Mouse (Mus musculus): Measurements from ENCODE around the gene Psg28. TPM values are rescaled to one million over a fixed set of nuclear protein-coding genes. Genes with fewer than 3 reads are reported as not detected.
"Not testable (repeated sequence)": the region's sequence is repeated elsewhere in the genome, so short reads cannot be mapped to it uniquely, and the experiment has no call there.

Psg28 gene
- not detected in 2 replicates for polyA plus RNA-seq (2014; fragmentation: Nextera tagmentation; extraction: Ambion mirVana)

GRCm38 (mm10) chr7:18431941-18432340 is at the start of gene Psg28:
TSS of gene Psg28 (minus strand) at chr7:18432041.
- DNase-seq (ENCODE audit: low spot score); H3K36me3 ChIP-seq (replicated peaks; ENCODE audit: control insufficient read depth, insufficient read depth); ATAC-seq (ENCODE audit: low FRiP score); H3K4me3 ChIP-seq (replicated peaks; ENCODE audit: low read length); H3K27ac ChIP-seq; H3K27me3 ChIP-seq (ENCODE audit: control insufficient read depth, insufficient read depth, low read length); H3K4me2 ChIP-seq (replicated peaks); H3K9ac ChIP-seq; H3K4me1 ChIP-seq (replicated peaks; ENCODE audit: control insufficient read depth, insufficient read depth, low read length): not testable (repeated sequence)
- H3K9me3 ChIP-seq (ENCODE audit: control insufficient read depth, low read length) = peaks cover 12% of the 10 kb centered on the region
- WGBS = 85% methylated on average over 2 of the region's 2 CpGs

- Histone ChIP-seq H3K27me3 (ENCODE audit: control insufficient read depth, insufficient read depth, low read length) (no peaks in the 10 kb centered on the region), H3K27ac (peak overlapping the region; percentile 14; the same call in 1 of the 2 replicates), H3K4me2 (replicated peaks) (peak overlapping the region; percentile 15; the same call in 1 of the 2 replicates), H3K36me3 (replicated peaks; ENCODE audit: control insufficient read depth, insufficient read depth) (no peaks in the 10 kb centered on the region), H3K9me3 (ENCODE audit: control insufficient read depth, low read length) (peaks cover 12% of the 10 kb centered on the region), H3K4me3 (replicated peaks; ENCODE audit: low read length) (peak overlapping the region; percentile 26), H3K9ac (no peak overlapping the region), H3K4me1 (replicated peaks; ENCODE audit: control insufficient read depth, insufficient read depth, low read length) (no peaks in the 10 kb centered on the region)
- ATAC-seq (ENCODE audit: low FRiP score) (no peak), DNase-seq (ENCODE audit: low spot score) (no peak)
- WGBS = 42% methylated on average over 10 of the region's 11 CpGs
These were observed 28.4 kb downstream of the Psg28 start for GRCm38 (mm10) chr7:18403407-18403806.

GRCm38 (mm10) chr7:18402527-18403237 is 29.2 kb downstream of the Psg28 start:
- 35% methylated on average over 34 of the region's 35 CpGs for WGBS
- Histone ChIP-seq H3K9ac (no peak overlapping the region), H3K9me3 (ENCODE audit: control insufficient read depth, low read length) (peaks cover 10% of the 10 kb centered on the region), H3K36me3 (replicated peaks; ENCODE audit: control insufficient read depth, insufficient read depth) (no peaks in the 10 kb centered on the region), H3K27me3 (ENCODE audit: control insufficient read depth, insufficient read depth, low read length) (no peaks in the 10 kb centered on the region), H3K4me1 (replicated peaks; ENCODE audit: control insufficient read depth, insufficient read depth, low read length) (no peaks in the 10 kb centered on the region), H3K4me3 (replicated peaks; ENCODE audit: low read length) (peak overlapping the region; percentile 26), H3K4me2 (replicated peaks) (peak overlapping the region; percentile 10; the same call in 1 of the 2 replicates), H3K27ac (no peak overlapping the region)
- ATAC-seq (ENCODE audit: low FRiP score) = peak; percentile 87
- no peak for DNase-seq (ENCODE audit: low spot score)

- H3K4me3 ChIP-seq (replicated peaks; ENCODE audit: low read length); DNase-seq (ENCODE audit: low spot score); H3K27ac ChIP-seq; ATAC-seq (ENCODE audit: low FRiP score); H3K4me1 ChIP-seq (replicated peaks; ENCODE audit: control insufficient read depth, insufficient read depth, low read length); H3K9ac ChIP-seq; H3K36me3 ChIP-seq (replicated peaks; ENCODE audit: control insufficient read depth, insufficient read depth); H3K4me2 ChIP-seq (replicated peaks); H3K27me3 ChIP-seq (ENCODE audit: control insufficient read depth, insufficient read depth, low read length): not testable (repeated sequence)
- whole genome bisulfite sequencing = 83% methylated on average over 4 of the region's 4 CpGs
- H3K9me3 ChIP-seq (ENCODE audit: control insufficient read depth, low read length) = peaks cover 19% of the 10 kb centered on the region
These were observed 40.4 kb downstream of the Psg28 start for GRCm38 (mm10) chr7:18391483-18391882.

GRCm38 (mm10) chr7:18378295-18378694 is 53.5 kb downstream of the Psg28 start:
- Histone ChIP-seq H3K9ac (no peak overlapping the region), H3K4me2 (replicated peaks) (no peak overlapping the region), H3K4me3 (replicated peaks; ENCODE audit: low read length) (no peak overlapping the region), H3K27me3 (ENCODE audit: control insufficient read depth, insufficient read depth, low read length) (no peaks in the 10 kb centered on the region), H3K36me3 (replicated peaks; ENCODE audit: control insufficient read depth, insufficient read depth) (no peaks in the 10 kb centered on the region), H3K4me1 (replicated peaks; ENCODE audit: control insufficient read depth, insufficient read depth, low read length) (no peaks in the 10 kb centered on the region), H3K9me3 (ENCODE audit: control insufficient read depth, low read length) (peaks cover 27% of the 10 kb centered on the region), H3K27ac (no peak overlapping the region)
- DNase-seq (ENCODE audit: low spot score) (no peak), ATAC-seq (ENCODE audit: low FRiP score) (no peak)
- WGBS = 56% methylated on average over 2 of the region's 2 CpGs

Small RNA genes within 50 kb of the gene (microRNA-seq; reads per million reads assigned to microRNA genes)
- not detected for gene Gm24715

Other genes with a start within 250 kb of the Psg28 start
- gene Mill1, start 186.7 kb downstream of the Psg28 start, polyA plus RNA-seq (2014; fragmentation: Nextera tagmentation; extraction: Ambion mirVana) = not detected in 2 replicates
- not detected in 2 replicates for gene Psg18, start 77.0 kb downstream of the Psg28 start, polyA plus RNA-seq (2014; fragmentation: Nextera tagmentation; extraction: Ambion mirVana)
- gene Psg26, start 52.1 kb upstream of the Psg28 start, polyA plus RNA-seq (2014; fragmentation: Nextera tagmentation; extraction: Ambion mirVana) = not detected in 2 replicates
- gene Psg25, start 100.2 kb upstream of the Psg28 start, polyA plus RNA-seq (2014; fragmentation: Nextera tagmentation; extraction: Ambion mirVana) = not detected in 2 replicates
- gene Psg27, start 135.3 kb upstream of the Psg28 start, polyA plus RNA-seq (2014; fragmentation: Nextera tagmentation; extraction: Ambion mirVana) = not detected in 2 replicates
- gene Psg23, start 184.5 kb upstream of the Psg28 start, polyA plus RNA-seq (2014; fragmentation: Nextera tagmentation; extraction: Ambion mirVana) = not detected in 2 replicates
- gene Psg21, start 224.7 kb upstream of the Psg28 start, polyA plus RNA-seq (2014; fragmentation: Nextera tagmentation; extraction: Ambion mirVana) = not detected in 2 replicates